Mouse (Mus musculus) heart, embryonic 13.5 days (tissue): Measurements from ENCODE around the gene Ywhaq. TPM values are rescaled to one million over a fixed set of nuclear protein-coding genes. Genes with fewer than 3 reads are reported as not detected.

Source experiments
- ATAC-seq: fragments of 200-750 bp; cut with Nextera tagmentation; 2 replicates; pipeline ENCODE4 v1.8.0; 2017; ENCODE audit warnings: moderate TSS enrichment; ENCODE audit not compliant: insufficient number of reproducible peaks, low FRiP score, low TSS enrichment; ENCODE audit errors: extremely low read depth
- H3K27ac ChIP-seq: fragments of 300-500 bp; sonication (generic); replicated peaks from 2 replicates; pipeline ENCODE4 v1.5.1; 2015; ENCODE audit warnings: moderate library complexity, mild to moderate bottlenecking, inconsistent platforms
- H3K27me3 ChIP-seq: fragments of 300-500 bp; sonication (generic); replicated peaks from 2 replicates; pipeline ENCODE4 v1.6.1; 2015; ENCODE audit warnings: mild to moderate bottlenecking, inconsistent platforms
- H3K36me3 ChIP-seq: fragments of 300-500 bp; sonication (generic); 2 replicates; pipeline ENCODE4 v1.6.1; 2015; ENCODE audit warnings: mild to moderate bottlenecking, inconsistent platforms
- H3K4me1 ChIP-seq: fragments of 300-500 bp; sonication (generic); 2 replicates; pipeline ENCODE4 v1.6.1; 2015; ENCODE audit warnings: inconsistent platforms
- H3K4me2 ChIP-seq: fragments of 300-500 bp; sonication (generic); 2 replicates; pipeline ENCODE4 v1.6.1; 2015; ENCODE audit warnings: inconsistent platforms, mild to moderate bottlenecking, moderate library complexity
- H3K4me3 ChIP-seq: fragments of 300-500 bp; sonication (generic); 2 replicates; pipeline ENCODE4 v1.5.1; 2015; ENCODE audit warnings: moderate library complexity, mild to moderate bottlenecking, inconsistent platforms
- H3K9ac ChIP-seq: fragments of 300-500 bp; sonication (generic); 2 replicates; pipeline ENCODE4 v1.6.1; 2015; ENCODE audit warnings: inconsistent platforms, mild to moderate bottlenecking, moderate library complexity
- H3K9me3 ChIP-seq: fragments of 300-500 bp; sonication (generic); 2 replicates; pipeline ENCODE4 v1.6.1; 2016; ENCODE audit warnings: inconsistent platforms
- WGBS: fragments of 180-500 bp; shearing (Covaris S2); methylation state at CpG from one replicate; pipeline ENCODE4 v1.1.7; 2015; ENCODE audit warnings: mixed read lengths; 5-methylcytosine and 5-hydroxymethylcytosine counted together
- polyA plus RNA-seq: library from polyadenylated mRNA; unstranded; fragments of >200 nt; fragmentation: Nextera tagmentation; extraction: Ambion mirVana; gene quantifications from 2 replicates; pipeline ENCODE4 v1.2.1, GENCODE M21; 2015

Gene Ywhaq
- polyA plus RNA-seq, 1 experiment from 2014 or later = 438 TPM

DNA sequence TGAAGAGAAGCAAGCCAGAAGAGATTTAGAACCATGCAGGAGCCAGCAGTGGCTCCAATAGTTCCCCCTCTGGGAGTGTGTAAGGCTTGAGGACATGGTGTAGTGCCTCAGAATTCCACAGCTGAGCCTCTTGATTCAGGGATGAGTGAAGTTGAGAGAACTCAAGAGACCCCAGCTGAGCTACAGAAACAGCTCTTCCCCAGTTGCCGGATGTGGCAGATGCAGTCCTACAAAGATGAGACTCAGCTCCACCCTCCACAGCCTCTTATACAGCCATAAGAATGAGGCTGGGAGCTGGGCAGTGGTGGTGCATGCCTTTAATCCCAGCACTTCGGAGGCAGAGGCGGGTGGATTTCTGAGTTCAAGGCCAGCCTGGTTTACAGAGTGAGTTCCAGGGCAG, 20.9 kb upstream of the Ywhaq start:
- Histone ChIP-seq H3K4me2 (no peak overlapping the region), H3K36me3 (no peaks in the 10 kb centered on the region), H3K9me3 (no peaks in the 10 kb centered on the region), H3K9ac (no peak overlapping the region), H3K4me1 (peaks cover 23% of the 10 kb centered on the region), H3K27me3 (no peaks in the 10 kb centered on the region), H3K4me3 (no peak overlapping the region), H3K27ac (no peak overlapping the region)
- no peak for ATAC-seq
- WGBS = 78% methylated on average over 3 of the region's 3 CpGs

DNA sequence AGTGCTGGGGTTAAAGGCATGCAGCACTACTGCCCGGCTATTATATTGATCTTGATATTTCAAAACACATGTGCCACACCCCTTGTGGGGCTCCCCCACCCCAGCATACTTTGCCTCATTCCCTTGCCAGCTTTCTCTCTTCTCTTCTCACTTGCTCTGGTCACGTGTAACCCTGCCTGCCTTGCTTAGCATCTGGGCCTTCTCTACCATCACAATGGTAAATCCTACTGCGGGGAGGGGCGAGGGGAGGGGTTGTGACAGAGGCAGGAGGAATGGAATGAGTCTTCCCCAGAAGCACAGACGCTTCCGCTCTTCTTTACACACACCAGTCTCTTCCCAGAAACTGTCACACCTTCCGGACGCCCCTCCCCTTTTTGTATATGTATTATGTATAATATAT, 14.5 kb upstream of the Ywhaq start:
- no peak for ATAC-seq
- Histone ChIP-seq H3K4me3 (no peak overlapping the region), H3K36me3 (no peaks in the 10 kb centered on the region), H3K27ac (no peak overlapping the region), H3K4me2 (no peak overlapping the region), H3K9ac (no peak overlapping the region), H3K9me3 (no peaks in the 10 kb centered on the region), H3K27me3 (no peaks in the 10 kb centered on the region), H3K4me1 (peaks cover 13% of the 10 kb centered on the region; the same call in 1 of the 2 replicates)
- WGBS = 56% methylated on average over 8 of the region's 8 CpGs

DNA sequence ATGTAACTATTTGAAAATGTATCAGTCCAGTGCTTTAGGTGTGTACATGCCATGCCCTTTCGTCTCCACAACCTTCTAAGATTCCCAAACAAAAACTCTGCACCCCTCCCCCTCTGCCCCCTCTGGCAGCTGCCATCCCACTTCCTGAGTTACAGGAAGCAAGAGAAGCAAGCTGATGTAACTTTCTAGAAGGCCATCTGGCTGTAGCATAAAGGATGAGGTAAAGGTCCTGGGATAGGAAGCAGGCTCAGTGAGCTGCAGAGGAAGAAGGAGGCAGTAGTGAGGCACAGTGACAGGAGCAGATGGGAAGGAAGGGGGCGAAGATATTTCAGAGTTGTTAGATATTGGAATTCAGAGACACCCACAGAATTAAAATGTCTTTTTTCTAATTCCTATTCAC, 13.6 kb upstream of the Ywhaq start:
- H3K4me2 ChIP-seq = no peak overlapping the region
- 55% methylated on average over 2 of the region's 2 CpGs for WGBS
- no peak for ATAC-seq

DNA sequence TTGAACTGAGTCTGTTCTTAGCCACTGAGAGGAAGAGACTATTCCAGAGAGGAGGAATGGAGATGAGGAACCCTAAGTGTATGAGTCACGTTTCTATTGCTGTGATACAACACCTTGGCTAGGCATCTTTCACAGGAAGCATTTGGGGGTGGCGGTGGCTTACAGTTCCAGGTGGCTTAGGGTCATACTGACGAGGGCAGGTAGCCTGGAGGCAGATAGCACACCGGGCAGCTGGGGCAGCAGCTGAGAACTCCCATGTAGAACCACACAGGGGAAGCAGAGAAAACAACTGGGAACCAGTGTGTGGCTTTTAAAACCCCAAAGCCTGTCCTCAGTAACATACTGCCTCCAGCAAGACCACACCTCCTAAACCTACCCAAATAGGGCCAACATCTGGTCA, 12.7 kb upstream of the Ywhaq start:
- Histone ChIP-seq H3K27me3 (no peaks in the 10 kb centered on the region), H3K4me2 (no peak overlapping the region), H3K9ac (no peak overlapping the region), H3K4me1 (peaks cover 27% of the 10 kb centered on the region), H3K4me3 (no peak overlapping the region), H3K9me3 (no peaks in the 10 kb centered on the region), H3K27ac (no peak overlapping the region), H3K36me3 (no peaks in the 10 kb centered on the region)
- WGBS = 63% methylated on average over 4 of the region's 4 CpGs
- ATAC-seq = no peak

More for the DNA sequence above, 13.6 kb upstream of the Ywhaq start:
- H3K9ac ChIP-seq = no peak overlapping the region
- no peak overlapping the region for H3K27ac ChIP-seq
- H3K4me1 ChIP-seq = peaks cover 22% of the 10 kb centered on the region
- no peaks in the 10 kb centered on the region for H3K27me3 ChIP-seq
- no peaks in the 10 kb centered on the region for H3K36me3 ChIP-seq
- no peak overlapping the region for H3K4me3 ChIP-seq
- no peaks in the 10 kb centered on the region for H3K9me3 ChIP-seq

DNA sequence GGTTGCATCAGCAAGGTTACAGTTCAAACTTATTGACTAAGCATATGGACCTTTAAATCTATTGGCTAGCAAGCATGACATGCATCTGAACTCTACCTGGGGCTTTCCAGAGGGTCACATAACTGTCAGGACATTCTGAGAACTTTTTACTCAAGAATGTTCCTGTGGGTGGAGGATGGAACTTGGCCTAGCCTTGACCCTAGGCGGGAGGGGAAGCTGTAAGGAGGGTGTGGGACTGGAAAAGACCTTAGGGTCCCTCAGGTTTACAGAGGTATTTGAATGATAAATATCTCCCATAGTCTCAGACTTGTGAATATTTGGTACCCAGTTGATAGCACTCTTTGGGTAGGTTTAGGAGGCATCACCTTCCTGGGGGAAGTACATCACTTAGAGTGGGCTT, 11.6 kb upstream of the Ywhaq start:
- Histone ChIP-seq H3K36me3 (no peaks in the 10 kb centered on the region), H3K9ac (no peak overlapping the region), H3K27me3 (no peaks in the 10 kb centered on the region), H3K9me3 (no peaks in the 10 kb centered on the region), H3K4me3 (no peak overlapping the region), H3K4me1 (peaks cover 18% of the 10 kb centered on the region), H3K4me2 (no peak overlapping the region), H3K27ac (no peak overlapping the region)
- 82% methylated on average over 1 of the region's 1 CpGs for WGBS
- ATAC-seq = no peak

DNA sequence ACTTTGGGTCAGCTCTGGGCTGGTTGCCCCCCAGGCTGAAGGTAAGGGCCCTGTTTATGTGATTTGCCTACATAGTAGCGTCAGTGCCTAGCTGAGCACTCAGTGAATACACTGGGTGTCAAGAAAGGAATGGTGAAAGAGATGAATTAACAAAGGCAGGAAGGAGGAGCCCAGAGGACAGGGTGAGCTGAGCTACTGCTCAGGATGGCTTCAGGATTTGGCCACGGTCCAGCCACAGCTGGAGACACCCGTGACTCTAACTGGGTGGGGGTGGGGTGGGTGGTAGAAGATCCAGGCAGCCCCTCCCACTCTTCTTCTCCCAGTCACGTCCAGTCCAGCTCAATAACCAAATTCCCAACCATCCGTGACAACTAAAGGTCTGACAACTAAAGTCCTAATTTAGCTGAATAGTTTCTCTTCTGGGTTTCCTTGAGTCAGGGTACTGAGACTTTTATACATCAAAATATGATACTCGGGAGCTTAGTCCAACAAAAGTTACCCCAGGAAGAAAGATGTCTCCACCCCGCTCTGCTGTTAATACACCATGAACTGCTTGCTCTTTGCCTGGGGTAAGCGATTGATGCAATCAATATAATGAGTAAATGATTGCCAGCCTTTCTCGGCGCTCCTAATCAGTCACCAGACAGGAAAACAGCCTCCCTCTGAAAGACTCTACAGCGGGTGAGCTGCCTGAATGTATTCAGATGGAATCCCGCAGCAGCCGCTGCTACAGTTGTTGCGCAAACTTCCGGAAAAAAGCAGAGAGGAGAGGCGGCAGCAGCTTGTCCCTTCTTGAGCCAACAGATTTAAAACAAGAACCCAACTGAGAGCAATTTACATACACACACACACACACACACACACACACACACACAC, 8.9 kb upstream of the Ywhaq start:
- peak; percentile 63; the same call in 1 of the 2 replicates for ATAC-seq
- 21% methylated on average over 16 of the region's 16 CpGs for whole genome bisulfite sequencing

DNA sequence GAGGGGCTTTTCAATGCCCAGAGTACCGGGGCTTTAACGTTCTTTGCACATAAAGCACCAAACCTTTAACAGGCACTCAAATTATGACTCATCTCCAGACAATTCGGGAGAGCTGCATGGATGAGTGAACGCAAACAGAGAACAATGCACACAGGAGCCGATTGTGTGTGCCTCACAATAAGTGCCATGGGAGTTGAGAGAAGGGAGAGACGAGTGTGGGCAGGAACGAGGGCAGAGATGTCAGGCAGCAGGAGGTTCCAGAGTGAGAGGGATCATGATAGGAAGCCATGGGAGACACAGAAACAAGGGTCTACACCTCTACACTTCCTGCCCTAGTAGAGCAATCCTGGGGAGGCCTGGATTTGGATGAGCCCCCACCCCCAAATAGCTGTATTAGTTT, 7.2 kb upstream of the Ywhaq start:
- 38% methylated on average over 7 of the region's 7 CpGs for WGBS
- Histone ChIP-seq H3K9me3 (no peaks in the 10 kb centered on the region), H3K4me1 (peaks cover 18% of the 10 kb centered on the region), H3K27ac (no peak overlapping the region), H3K9ac (no peak overlapping the region), H3K4me3 (no peak overlapping the region), H3K36me3 (no peaks in the 10 kb centered on the region), H3K27me3 (no peaks in the 10 kb centered on the region), H3K4me2 (no peak overlapping the region)
- ATAC-seq = no peak

More for the DNA sequence above, 8.9 kb upstream of the Ywhaq start:
- peak overlapping the region; percentile 71 for H3K27ac ChIP-seq
- H3K27me3 ChIP-seq = no peaks in the 10 kb centered on the region
- peak overlapping the region; percentile 42 for H3K4me3 ChIP-seq
- H3K4me1 ChIP-seq = peaks cover 18% of the 10 kb centered on the region
- H3K9me3 ChIP-seq = no peaks in the 10 kb centered on the region
- no peaks in the 10 kb centered on the region for H3K36me3 ChIP-seq
- peak overlapping the region; percentile 73 for H3K9ac ChIP-seq
- H3K4me2 ChIP-seq = peak overlapping the region; percentile 69

DNA sequence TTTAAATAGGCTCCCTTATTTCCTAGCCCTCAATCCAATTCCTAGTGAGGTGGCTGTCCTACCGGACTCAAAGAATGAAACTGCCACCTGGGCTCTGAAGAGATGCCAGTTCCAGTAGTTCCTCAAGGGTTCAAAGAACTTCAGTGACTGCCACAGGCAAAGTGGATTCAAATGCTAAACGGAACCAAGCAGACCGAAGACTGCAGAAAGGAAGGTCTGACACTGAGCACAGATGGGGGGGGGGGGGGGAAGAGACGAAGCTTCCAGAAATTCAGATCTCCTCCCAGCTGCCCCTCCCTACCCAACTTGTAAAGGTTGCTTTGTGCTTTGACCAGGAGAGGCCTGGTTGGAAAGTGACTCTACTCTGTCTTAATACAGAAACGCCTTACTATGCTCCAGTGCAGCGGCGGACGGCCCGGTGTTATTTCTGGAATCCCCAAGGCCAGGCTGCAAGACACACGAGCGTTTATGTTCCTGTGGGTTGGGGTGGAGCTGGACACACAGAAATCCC, 1.2 kb upstream of the Ywhaq start:
- no peak for ATAC-seq
- H3K4me1 ChIP-seq = peaks cover 37% of the 10 kb centered on the region
- H3K4me3 ChIP-seq = peak overlapping the region; percentile 91

DNA sequence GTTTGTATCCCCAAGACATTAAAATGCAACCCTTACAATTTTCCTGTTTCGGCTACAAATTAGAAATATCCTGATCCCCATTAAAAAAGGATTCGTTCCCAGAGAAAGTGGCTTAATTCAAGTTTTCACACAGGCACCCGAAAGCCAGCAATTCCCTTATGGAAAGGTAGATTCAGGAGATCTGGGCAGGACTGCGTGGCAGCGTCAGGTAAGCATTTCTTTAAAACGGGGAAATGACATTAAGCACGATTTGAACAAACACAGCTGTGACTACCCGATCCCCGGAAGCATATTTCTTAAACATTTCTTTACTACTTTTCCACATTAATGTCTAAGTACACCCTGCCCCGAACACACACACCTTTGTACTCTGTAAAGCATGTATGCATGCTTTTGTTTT, 646 bp upstream of the Ywhaq start:
- 10% methylated on average over 10 of the region's 10 CpGs for WGBS
- H3K36me3 ChIP-seq = peaks cover 23% of the 10 kb centered on the region

More for the DNA sequence above, 1.2 kb upstream of the Ywhaq start:
- peaks cover 17% of the 10 kb centered on the region for H3K36me3 ChIP-seq
- no peaks in the 10 kb centered on the region for H3K9me3 ChIP-seq
- H3K27ac ChIP-seq = peak overlapping the region; percentile 79; the same call in 1 of the 2 replicates
- H3K9ac ChIP-seq = peak overlapping the region; percentile 86
- WGBS = 38% methylated on average over 11 of the region's 11 CpGs
- H3K27me3 ChIP-seq = no peaks in the 10 kb centered on the region
- peak overlapping the region; percentile 77 for H3K4me2 ChIP-seq

DNA sequence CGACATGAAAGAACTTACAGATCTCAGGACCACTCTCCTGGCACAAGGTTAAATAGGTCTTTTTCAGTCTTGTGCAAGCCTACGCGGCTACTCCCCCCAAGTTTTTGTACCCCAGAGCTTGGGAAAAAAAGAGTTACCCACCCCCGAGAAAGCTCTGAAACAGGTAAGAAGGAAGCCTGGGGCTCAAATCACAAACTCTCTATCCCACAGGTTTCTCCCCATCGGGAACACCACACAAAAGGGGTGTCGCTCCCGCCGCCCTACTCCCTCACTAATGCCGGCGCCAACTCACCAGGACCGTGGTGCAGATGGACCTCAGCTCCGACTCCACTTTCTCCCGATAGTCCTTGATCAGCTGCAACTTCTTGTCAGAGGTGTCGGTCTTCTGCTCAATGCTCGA, 931 bp downstream of the Ywhaq start:
- Histone ChIP-seq H3K9me3 (no peaks in the 10 kb centered on the region), H3K36me3 (peaks cover 38% of the 10 kb centered on the region), H3K27me3 (no peaks in the 10 kb centered on the region), H3K4me3 (peak overlapping the region; percentile 91), H3K4me1 (peaks cover 45% of the 10 kb centered on the region), H3K27ac (peak overlapping the region; percentile 76), H3K9ac (peak overlapping the region; percentile 99), H3K4me2 (peak overlapping the region; percentile 87)
- 1% methylated on average over 15 of the region's 15 CpGs for WGBS
- ATAC-seq = no peak

More for the DNA sequence above, 646 bp upstream of the Ywhaq start:
- H3K4me3 ChIP-seq = peak overlapping the region; percentile 91
- no peaks in the 10 kb centered on the region for H3K9me3 ChIP-seq
- H3K27me3 ChIP-seq = no peaks in the 10 kb centered on the region
- H3K4me1 ChIP-seq = peaks cover 41% of the 10 kb centered on the region
- no peak for ATAC-seq
- H3K9ac ChIP-seq = peak overlapping the region; percentile 86
- peak overlapping the region; percentile 79 for H3K27ac ChIP-seq
- H3K4me2 ChIP-seq = peak overlapping the region; percentile 77

DNA sequence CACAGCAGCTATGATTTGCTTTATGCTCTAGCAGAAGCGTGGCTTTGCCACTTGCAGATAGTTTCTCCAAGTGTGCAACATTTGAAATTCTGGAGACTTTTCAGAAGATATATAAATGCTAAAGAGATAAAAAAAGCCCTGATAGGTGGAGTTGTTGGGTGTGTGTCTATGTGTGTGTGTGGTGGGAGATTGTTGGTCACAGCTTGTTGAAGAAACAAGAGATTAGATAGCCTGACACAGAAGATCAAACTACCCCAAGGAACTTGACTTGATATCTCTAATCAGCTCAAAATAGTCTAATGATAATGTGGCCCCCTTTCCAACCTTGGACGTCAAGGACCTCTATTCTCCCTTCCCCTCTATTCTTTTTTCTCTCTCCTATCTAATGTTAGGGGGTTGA, 6.8 kb downstream of the Ywhaq start:
- WGBS = 49% methylated on average over 2 of the region's 2 CpGs
- ATAC-seq = no peak
- H3K4me3 ChIP-seq = no peak overlapping the region
- peaks cover 33% of the 10 kb centered on the region for H3K4me1 ChIP-seq
- H3K36me3 ChIP-seq = peaks cover 92% of the 10 kb centered on the region
- H3K9me3 ChIP-seq = no peaks in the 10 kb centered on the region
- H3K9ac ChIP-seq = no peak overlapping the region
- H3K4me2 ChIP-seq = no peak overlapping the region
- H3K27ac ChIP-seq = no peak overlapping the region
- H3K27me3 ChIP-seq = no peaks in the 10 kb centered on the region

DNA sequence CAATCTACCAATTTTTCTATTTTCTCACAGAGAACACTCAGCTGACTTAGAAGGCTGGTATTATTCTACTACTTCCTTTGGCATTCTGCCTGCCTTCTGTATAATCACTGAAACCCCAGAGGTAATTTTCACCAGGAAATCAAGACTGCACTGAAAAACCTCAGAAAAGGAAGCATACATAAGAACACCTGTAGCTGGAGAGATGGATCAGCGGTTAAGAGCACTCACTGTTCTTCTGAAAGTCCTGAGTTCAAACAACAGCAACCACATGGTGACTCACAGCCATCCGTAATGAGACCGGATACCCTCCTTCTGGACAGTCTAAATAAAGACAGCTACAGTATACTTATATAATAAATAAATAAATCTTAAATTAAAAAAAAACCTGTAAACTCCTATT, 7.8 kb downstream of the Ywhaq start:
- WGBS = 94% methylated on average over 3 of the region's 3 CpGs

More for the DNA sequence above, 7.8 kb downstream of the Ywhaq start:
- Histone ChIP-seq H3K27ac (no peak overlapping the region), H3K27me3 (no peaks in the 10 kb centered on the region), H3K9ac (no peak overlapping the region), H3K9me3 (no peaks in the 10 kb centered on the region), H3K4me2 (no peak overlapping the region), H3K36me3 (peaks cover 92% of the 10 kb centered on the region), H3K4me3 (no peak overlapping the region), H3K4me1 (peaks cover 23% of the 10 kb centered on the region)
- no peak for ATAC-seq
